Mouse (Mus musculus) G1E (cell line): ENCODE measurements at regions not wholly inside any gene's neighbourhood (a gene's known extent, or its start where the extent isn't known, plus 50 kb on each side); places are given as distances from the start of the nearest gene placed in this dataset.

ENCODE experiments used
- ATAC-seq: 2 replicates; pipeline ENCODE4 v1.8.0; 2016; ENCODE audit warnings: mild to moderate bottlenecking; ENCODE audit not compliant: insufficient number of reproducible peaks, poor library complexity, low FRiP score, severe bottlenecking; ENCODE audit errors: extremely low read depth
- DNase-seq: peaks from one replicate; pipeline ENCODE4 v3.0.0; 2012; ENCODE audit warnings: low spot score
- H3K27me3 ChIP-seq: 2 replicates; pipeline ENCODE4 v1.6.1; 2012; ENCODE audit warnings: mild to moderate bottlenecking, low read length, inconsistent platforms; ENCODE audit not compliant: insufficient read depth
- H3K36me3 ChIP-seq: replicated peaks from 2 replicates; pipeline ENCODE3; 2012; ENCODE audit warnings: mild to moderate bottlenecking, inconsistent platforms
- H3K4me1 ChIP-seq: 2 replicates; pipeline ENCODE4 v1.6.1; 2012; ENCODE audit warnings: low read depth, low read length, inconsistent platforms, mixed read lengths; ENCODE audit not compliant: insufficient read depth
- H3K4me3 ChIP-seq: 2 replicates; pipeline ENCODE4 v1.5.1; 2012; ENCODE audit warnings: low read depth, mild to moderate bottlenecking, inconsistent platforms, low read length, moderate library complexity, mixed read lengths
- H3K9me3 ChIP-seq: replicated peaks from 2 replicates; pipeline ENCODE4 v1.6.1; 2012; ENCODE audit warnings: inconsistent platforms
- CTCF ChIP-seq: IDR thresholded peaks from 2 replicates; pipeline ENCODE4 v1.5.1; 2012; ENCODE audit warnings: low read depth, low read length, inconsistent platforms, mixed read lengths
- GATA1 ChIP-seq: IDR thresholded peaks from 2 replicates; pipeline ENCODE4 v1.6.1; 2012; ENCODE audit warnings: borderline replicate concordance, low read length, inconsistent platforms, mixed read lengths
- GATA2 ChIP-seq: IDR thresholded peaks from 2 replicates; pipeline ENCODE4 v1.6.1; 2012; ENCODE audit warnings: low read depth, low read length, inconsistent platforms, borderline replicate concordance
- POLR2AphosphoS5 ChIP-seq: IDR thresholded peaks from 2 replicates; pipeline ENCODE4 v1.6.1; 2012; ENCODE audit warnings: low read depth, low read length, inconsistent platforms; ENCODE audit not compliant: insufficient replicate concordance
- TAL1 ChIP-seq: conservative IDR thresholded peaks from 2 replicates; pipeline ENCODE4 v1.6.1; 2012; ENCODE audit warnings: low read depth, low read length, inconsistent platforms, mixed read lengths

DNA sequence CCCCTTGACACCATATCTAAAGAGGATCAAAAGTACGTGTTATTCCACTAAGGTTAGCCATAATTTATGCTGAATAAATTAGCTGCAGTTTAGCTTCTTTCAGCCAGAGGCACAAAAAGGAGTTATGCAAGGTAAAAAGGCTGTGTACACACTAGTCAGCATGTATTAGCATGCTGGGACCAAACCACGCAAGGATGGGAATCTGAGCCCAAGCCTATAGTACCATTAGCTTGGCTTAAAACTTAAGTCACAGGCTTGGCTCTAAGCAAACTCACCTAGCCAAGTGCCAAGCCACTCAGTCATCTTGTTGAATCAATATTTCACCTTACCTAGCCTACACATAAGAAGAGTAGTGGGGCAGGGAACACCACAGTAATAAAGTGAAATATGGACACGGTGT, 339.9 kb upstream of the Arid1b start:
- H3K36me3 ChIP-seq = no peaks in the 10 kb centered on the region
- TF ChIP-seq GATA1 (no peak), CTCF (no peak)
- H3K4me1 ChIP-seq = no peaks in the 10 kb centered on the region
- ATAC-seq (no peak), DNase-seq (no peak)
- H3K27me3 ChIP-seq = peaks cover 6% of the 10 kb centered on the region; the same call in 1 of the 2 replicates
- no peaks in the 10 kb centered on the region for H3K9me3 ChIP-seq
- no peak overlapping the region for H3K4me3 ChIP-seq

GRCm38 (mm10) chr17:4661996-4662395, 332.1 kb upstream of the Arid1b start:
- no peak for DNase-seq
- Histone ChIP-seq H3K36me3 (no peaks in the 10 kb centered on the region), H3K4me1 (no peaks in the 10 kb centered on the region), H3K9me3 (no peaks in the 10 kb centered on the region), H3K27me3 (peaks cover 2% of the 10 kb centered on the region; the same call in 1 of the 2 replicates), H3K4me3 (no peak overlapping the region)
- TF ChIP-seq POLR2AphosphoS5 (no peak), CTCF (no peak), GATA1 (no peak), GATA2 (no peak), TAL1 (no peak)
- ATAC-seq = no peak

DNA sequence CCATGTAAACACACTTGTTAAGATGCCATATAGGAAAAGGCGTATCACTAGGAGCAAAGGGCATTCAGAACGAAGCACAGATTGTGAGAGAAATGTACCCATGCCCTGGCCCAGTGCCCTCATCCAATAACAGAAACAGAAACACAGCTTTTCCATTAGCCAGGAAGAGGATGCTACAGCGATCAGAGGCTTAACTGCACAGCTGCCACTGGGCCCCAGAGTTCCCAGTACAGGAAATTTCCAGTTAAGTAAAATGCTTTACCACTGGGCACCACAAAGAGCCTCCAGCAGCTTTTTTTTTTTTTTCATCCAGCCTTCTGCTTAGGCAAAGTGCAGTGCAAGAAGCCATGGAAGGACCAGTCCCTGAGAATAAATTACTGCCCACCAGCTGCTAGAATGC, 325.6 kb upstream of the Arid1b start:
- Histone ChIP-seq H3K27me3 (peaks cover 5% of the 10 kb centered on the region; the same call in 1 of the 2 replicates), H3K9me3 (no peaks in the 10 kb centered on the region), H3K36me3 (no peaks in the 10 kb centered on the region), H3K4me3 (no peak overlapping the region), H3K4me1 (no peaks in the 10 kb centered on the region)
- DNase-seq (no peak), ATAC-seq (no peak)
- TF ChIP-seq CTCF (no peak), GATA2 (no peak), TAL1 (no peak), POLR2AphosphoS5 (no peak), GATA1 (no peak)

DNA sequence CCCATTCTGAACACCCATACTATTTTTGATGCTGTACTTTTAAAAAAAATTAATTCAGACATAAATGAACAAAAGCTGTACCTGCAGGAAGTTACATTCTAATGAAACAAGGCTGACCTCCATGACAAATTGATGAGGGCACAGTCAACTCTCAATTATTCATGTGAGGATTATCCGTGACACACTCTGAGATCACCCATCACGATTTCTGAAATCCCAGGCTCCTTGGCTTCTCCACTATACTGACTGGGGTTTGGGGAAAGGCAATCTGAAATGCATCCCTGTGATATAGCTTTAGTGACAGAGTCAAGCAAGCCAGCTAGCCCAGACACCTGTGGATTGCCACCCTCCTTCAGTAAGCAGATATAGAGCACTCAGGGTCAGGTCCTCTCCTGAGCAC, 320.9 kb upstream of the Arid1b start:
- no peak for TF ChIP-seq GATA1
- TF ChIP-seq GATA2 = no peak
- no peak for TF ChIP-seq TAL1
- TF ChIP-seq CTCF = no peak
- no peak for TF ChIP-seq POLR2AphosphoS5
- DNase-seq = no peak
- Histone ChIP-seq H3K27me3 (0 out of 2 replicates have a peak, but pooled peaks cover 3% of the 10 kb centered on the region), H3K4me3 (no peak overlapping the region), H3K36me3 (no peaks in the 10 kb centered on the region), H3K4me1 (no peaks in the 10 kb centered on the region), H3K9me3 (no peaks in the 10 kb centered on the region)
- ATAC-seq = no peak

DNA sequence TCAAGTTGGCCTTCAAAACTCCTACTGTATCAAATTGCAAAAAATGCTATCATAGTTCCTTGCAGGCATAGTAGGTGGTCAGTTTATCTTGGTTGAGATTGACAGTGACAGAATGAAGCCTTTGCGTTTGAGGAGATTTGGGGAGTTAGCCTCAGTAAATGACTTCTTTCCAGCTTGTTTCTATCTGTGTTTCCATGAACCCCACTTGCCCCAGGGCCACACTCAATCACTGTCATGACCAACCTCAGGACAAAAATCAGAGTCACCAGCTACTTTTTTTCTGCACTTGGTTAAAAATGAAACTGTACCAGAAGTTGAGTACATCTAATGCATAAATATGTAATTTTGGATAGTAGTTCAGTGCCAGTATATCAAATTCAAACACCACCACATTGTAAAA, 287.7 kb upstream of the Arid1b start:
- H3K9me3 ChIP-seq = no peaks in the 10 kb centered on the region
- no peak for DNase-seq
- no peaks in the 10 kb centered on the region for H3K36me3 ChIP-seq
- H3K4me1 ChIP-seq = no peaks in the 10 kb centered on the region
- no peak overlapping the region for H3K4me3 ChIP-seq
- no peak for TF ChIP-seq TAL1
- no peak for TF ChIP-seq CTCF
- TF ChIP-seq GATA2 = no peak
- no peaks in the 10 kb centered on the region for H3K27me3 ChIP-seq
- ATAC-seq = no peak

DNA sequence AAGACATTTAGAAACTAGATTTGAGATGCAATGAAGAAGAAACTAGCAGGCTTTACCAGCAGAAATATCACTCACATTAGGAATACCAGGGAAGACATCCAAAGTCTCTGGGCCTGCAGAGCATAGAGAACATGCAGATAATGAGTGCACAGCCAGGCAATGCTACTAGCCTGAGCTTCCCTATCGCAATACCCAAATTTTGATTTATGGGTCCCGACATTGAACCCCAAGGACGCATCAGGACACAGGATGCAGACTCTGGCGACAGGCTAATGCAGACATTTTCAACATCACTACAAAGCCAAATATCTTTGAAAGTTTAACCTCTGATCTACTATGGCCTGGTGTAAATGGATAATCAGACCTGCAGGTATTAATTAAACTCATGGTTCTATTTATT, 273.1 kb upstream of the Arid1b start:
- H3K4me1 ChIP-seq = no peaks in the 10 kb centered on the region
- no peaks in the 10 kb centered on the region for H3K36me3 ChIP-seq
- DNase-seq = no peak
- H3K9me3 ChIP-seq = no peaks in the 10 kb centered on the region
- TF ChIP-seq TAL1 = no peak
- no peak for TF ChIP-seq GATA2
- TF ChIP-seq GATA1 = no peak
- TF ChIP-seq CTCF = no peak
- no peak for TF ChIP-seq POLR2AphosphoS5
- no peak for ATAC-seq
- H3K27me3 ChIP-seq = no peaks in the 10 kb centered on the region
- no peak overlapping the region for H3K4me3 ChIP-seq

DNA sequence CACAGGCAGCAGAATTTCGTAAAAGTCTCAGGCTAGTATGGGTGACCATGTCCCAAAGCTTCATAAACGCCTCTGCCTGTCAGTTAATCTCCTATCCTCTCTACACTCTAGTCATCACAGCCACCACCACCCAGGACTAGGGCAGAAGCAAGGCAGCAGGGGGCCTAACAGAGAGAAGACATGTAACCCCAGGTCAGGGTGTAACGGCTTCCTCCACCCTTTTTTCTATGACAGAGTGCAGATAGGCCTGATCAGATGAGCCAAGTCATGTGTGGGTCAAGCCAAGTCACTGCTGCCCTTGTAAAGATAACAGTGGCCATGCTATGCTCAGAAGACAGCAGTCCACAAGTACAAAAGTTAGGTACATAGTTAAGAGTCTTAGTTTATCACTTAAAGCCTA, 270.1 kb upstream of the Arid1b start:
- Histone ChIP-seq H3K36me3 (no peaks in the 10 kb centered on the region), H3K27me3 (peaks cover 6% of the 10 kb centered on the region; the same call in 1 of the 2 replicates), H3K4me1 (no peaks in the 10 kb centered on the region), H3K9me3 (no peaks in the 10 kb centered on the region), H3K4me3 (no peak overlapping the region)
- no peak for DNase-seq
- TF ChIP-seq GATA2 (no peak), CTCF (no peak), TAL1 (no peak), GATA1 (no peak), POLR2AphosphoS5 (no peak)
- no peak for ATAC-seq
